Mouse (Mus musculus) megakaryocyte, embryonic 14.5 days (primary cell): ENCODE data around the gene Rps6ka5.

Experiments used
- FLI1 ChIP-seq: IDR thresholded peaks from 2 replicates; pipeline ENCODE4 v1.6.1; 2012; ENCODE audit warnings: low read length, inconsistent platforms, mixed read lengths
- GATA1 ChIP-seq: IDR thresholded peaks from 3 replicates; pipeline ENCODE4 v1.6.1; 2012; ENCODE audit warnings: mixed read lengths, low read length, inconsistent platforms, borderline replicate concordance

- TF ChIP-seq GATA1 (no peak), FLI1 (no peak)
These were observed 9.8 kb downstream of the Rps6ka5 start for GRCm38 (mm10) chr12:100716969-100717368.
